Mouse (Mus musculus) monocyte, adult 59 days (primary cell): Measurements from ENCODE around the gene 1110051M20Rik. TPM values are rescaled to one million over a fixed set of nuclear protein-coding genes. Genes with fewer than 3 reads are reported as not detected.

ENCODE experiments used
- total RNA-seq, 2 experiments: library from RNA; stranded (reverse); gene quantifications; one replicate each; pipeline ENCODE4 v1.2.4; 2023

1110051M20Rik gene
- total RNA-seq, result 1 to 10 TPM; 3.9 to 4.8 TPM

DNA sequence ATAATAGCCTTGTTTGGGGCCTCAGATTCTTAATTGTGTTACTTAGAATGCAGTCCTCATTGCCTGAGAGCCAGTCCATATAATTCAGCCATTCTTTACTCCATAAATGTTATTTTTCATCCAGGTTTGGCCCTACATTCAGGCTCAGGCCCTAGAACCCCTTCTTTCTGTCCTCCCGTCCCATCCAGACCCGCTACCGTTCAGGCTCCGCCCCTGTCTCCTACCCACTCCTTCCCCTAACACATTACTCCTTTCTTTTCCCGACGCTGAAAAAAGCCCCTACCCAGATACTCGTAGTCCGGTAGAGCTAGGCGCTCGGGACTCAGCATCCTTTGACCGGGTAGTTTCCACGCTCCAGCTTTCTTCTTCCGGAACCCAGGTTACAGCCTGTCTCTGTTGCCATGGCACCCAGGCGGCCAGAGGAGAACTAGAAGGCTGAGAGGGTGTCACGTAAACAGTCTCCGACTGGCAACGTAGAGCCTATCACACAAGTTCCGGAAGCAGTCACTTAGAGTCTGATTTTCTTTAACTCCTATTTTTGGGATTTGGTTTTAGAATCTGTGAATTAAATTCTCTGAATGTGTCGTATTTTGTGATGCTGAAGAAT lies at the start of gene 1110051M20Rik:
Gene 1110051M20Rik (minus strand): TSS at position 419 of the 607 bp plus-strand sequence.

DNA sequence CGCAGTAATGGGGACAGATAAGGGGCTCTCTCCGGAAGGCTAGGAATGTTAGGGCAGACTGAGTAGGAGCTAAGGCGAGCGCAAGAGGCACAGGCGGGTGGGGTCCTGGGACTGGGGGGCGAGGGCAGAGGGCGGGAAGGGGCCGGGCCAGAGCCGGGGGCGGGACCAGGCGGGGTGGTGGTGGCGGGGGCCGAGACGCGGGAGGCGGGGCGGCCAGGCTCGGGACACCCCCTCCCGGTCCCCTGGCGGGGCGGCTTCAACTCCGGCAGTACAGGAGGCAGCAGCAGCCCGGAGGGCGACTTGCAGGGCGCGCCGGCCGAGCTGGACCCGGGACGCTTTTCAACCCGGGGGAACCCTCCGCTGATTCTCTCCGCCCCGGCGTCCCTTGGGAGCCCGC lies 12.8 kb upstream of the 1110051M20Rik start, which contains the start of gene Lrp4:
Gene Lrp4 (plus strand): TSS at position 253 of the 397 bp plus-strand sequence.

DNA sequence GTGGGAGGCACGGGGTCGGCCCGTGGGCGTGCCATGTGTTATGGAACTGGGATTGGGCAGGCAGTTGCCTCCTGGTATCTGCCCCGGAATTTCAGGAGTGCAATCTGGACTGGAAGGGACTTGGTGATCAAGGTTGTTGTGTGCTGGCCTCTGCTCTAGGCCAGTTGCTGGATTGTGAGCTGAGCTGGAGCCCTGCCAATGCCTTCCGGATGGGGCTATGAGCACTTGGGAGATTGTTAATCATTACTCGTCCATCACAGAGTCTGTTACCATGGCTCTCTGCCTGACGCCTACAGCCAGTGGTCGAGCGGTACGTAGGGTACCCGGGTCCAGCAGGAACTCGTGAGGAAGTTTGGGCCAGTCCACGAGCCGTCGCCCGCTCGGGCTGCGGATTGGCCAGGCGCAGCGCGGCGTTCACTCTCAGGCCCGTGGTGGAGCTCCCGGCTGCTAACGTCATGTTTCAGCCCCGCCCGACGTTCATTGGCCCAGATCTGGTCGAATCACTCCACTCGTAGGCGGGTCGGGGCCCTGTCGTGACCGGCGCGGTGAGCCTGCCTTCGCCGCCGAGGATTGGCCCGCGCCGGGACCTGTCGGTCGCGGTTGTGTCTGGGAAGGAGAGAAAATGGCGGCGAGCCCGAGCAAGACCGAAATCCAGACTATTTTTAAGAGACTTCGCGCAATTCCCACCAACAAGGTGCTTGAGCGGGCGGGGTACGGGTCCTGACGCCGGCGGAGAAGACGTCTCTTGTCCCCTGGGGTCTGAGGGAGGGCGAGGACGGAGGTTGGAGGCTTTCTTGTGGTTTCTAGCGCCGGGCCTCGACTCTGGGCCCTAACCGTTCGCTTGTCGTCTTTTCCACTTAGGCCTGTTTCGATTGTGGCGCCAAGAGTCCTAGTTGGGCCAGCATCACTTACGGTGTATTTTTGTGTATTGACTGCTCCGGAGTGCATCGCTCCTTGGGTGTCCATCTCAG lies 179.5 kb downstream of the 1110051M20Rik start, which contains the start of gene Arfgap2:
Gene Arfgap2 (plus strand): TSS at position 264 of the 971 bp plus-strand sequence.

DNA sequence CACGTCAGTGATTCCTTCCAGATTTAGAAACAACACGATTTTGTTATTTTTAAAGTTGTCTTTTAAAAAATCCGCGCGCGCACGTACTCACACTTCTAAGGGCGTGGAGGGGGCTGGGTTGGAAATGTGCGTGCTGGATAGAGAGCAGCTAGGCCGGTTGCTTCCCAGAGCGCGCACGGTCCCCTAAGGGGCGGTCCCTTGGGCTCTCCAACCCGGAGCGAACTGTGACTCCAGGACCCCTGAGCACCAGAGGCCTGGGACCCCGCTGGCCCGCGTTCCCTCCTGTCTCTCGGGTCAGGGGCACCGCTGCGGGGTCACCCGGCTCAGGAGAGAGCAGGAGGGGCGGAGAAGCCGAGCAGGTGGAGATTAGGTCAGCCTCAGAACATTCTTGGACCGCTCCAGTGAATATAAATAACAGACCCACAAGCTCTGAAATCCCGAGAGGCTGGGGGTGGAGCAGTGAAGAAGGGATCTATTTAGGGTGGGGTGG lies 188.8 kb downstream of the 1110051M20Rik start, which contains the start of gene Pacsin3:
Gene Pacsin3 (plus strand): TSS at position 294 of the 490 bp plus-strand sequence.

DNA sequence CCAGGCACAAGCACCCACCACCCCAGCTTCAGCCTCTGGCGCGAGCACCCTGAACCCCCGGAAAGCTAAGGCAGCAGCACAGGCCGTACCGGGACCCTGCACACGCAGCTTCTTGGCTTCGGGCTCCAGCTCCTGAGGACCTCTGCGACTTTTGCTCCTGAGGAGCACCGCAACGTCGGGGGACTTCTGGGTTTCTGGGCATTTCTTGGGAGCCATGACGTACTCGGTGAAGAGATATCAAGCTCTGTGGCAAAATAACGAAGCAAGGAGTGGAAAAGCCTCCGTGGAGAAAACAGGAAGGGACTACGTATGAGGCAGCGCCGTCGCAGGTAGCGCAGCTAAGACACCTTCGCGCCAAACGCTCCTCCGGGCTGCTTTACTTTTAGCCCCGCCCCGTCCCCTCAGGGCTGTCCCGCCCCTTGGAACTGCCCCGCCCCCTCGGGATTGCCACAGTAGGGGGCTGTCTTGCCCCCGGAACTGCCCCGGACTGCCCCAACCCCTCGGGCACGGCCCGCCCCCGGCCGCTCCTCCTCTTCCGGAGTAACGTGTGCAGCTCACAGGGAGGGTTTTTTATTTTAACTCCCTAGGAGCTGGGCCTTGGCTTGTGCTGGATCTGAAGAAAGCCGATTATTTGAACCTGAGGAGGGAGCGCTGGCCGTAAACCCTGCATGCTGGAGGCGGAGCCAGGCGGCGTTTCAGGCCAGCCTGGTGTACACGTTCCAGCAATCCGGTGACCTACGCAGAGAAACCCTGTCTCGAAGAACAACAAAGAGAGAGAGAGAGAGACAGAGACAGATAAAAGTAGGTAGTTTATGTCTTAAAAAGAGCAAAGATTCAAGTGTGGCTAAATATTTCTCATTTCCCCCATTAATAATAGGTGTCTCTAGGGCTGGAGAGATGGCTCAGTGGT lies 207.6 kb downstream of the 1110051M20Rik start, which contains the start of gene Ddb2:
Gene Ddb2 (minus strand): TSS at position 382 of the 910 bp plus-strand sequence.

Other genes starting within 250 kb of the 1110051M20Rik start
- gene Nr1h3, start 241.9 kb downstream of the 1110051M20Rik start, total RNA-seq, result 100 to 1,000 TPM in 1 of 2 experiments, 10 to 100 TPM in 1; 93.4 to 101 TPM
- gene Acp2, start 241.8 kb downstream of the 1110051M20Rik start, total RNA-seq, result 10 to 100 TPM; 85.0 to 92.8 TPM
- 1 to 10 TPM; 8.9 to 9.0 TPM for gene Ddb2, start 207.7 kb downstream of the 1110051M20Rik start, total RNA-seq
- gene Pacsin3, start 188.8 kb downstream of the 1110051M20Rik start, total RNA-seq, result not detected
- 100 to 1,000 TPM; 107 to 114 TPM for gene Arfgap2, start 179.7 kb downstream of the 1110051M20Rik start, total RNA-seq
- 1 to 10 TPM; 7.4 to 7.7 TPM for gene Lrp4, start 12.8 kb upstream of the 1110051M20Rik start, total RNA-seq
- gene Ckap5, start 82.1 kb upstream of the 1110051M20Rik start, total RNA-seq, result 10 to 100 TPM; 23.7 to 27.5 TPM
- under 1 TPM; 0.24 to 0.58 TPM for gene F2, start 191.7 kb upstream of the 1110051M20Rik start, total RNA-seq
- gene Zfp408, start 205.1 kb upstream of the 1110051M20Rik start, total RNA-seq, result 10 to 100 TPM; 11.9 to 16.7 TPM
- 10 to 100 TPM; 89.2 to 94.6 TPM for gene Arhgap1, start 205.2 kb upstream of the 1110051M20Rik start, total RNA-seq